8 mouse cellular contexts compared by ENCODE assay signal in the genomic region with DNA sequence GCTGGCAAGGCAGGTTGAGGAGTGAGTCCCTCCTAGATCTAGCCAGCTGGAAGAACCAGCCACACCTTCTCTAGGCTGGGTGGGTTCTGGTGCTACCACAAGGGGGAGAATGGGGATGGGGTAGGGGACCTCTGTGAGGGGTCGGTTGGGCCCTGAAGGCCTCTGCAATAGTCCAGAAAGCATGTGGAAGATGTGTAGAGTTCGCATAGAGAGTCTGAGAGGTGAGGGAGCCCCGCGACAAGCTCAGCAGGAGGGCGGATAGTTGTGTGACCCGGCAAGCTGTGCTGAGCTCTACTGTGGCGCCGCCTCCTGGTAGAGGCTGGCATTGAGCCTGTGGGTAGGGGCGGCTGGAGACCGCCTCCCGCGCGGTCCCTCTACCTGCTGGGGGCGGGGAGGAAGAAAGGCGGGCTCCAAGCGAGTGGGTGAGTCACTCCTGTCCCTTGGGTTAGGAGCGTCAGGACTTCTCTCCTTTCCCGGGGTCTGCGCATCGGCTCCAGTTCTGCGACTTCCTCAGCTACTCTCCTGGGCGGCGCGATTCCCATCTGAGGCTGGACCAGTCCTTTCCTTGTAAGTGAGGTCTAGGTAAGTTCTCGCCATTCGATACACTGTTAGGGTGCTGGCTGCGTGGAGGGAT.
A peak's percentile ranks its signal among the peaks of the same experiment; 100 is the strongest.
DNase-seq lines count a peak whose midpoint lies in the region; ATAC-seq and TF ChIP-seq lines count a peak whose summit lies in the region.

No protein-coding gene starts in this region.

- H3K4me1 ChIP-seq in embryonic facial prominence, embryonic 10.5 days, result no peaks in the 10 kb centered on the region
- H3K4me1 ChIP-seq in lung, embryonic 14.5 days (ENCODE audit: insufficient read depth), result no peaks in the 10 kb centered on the region

- DNase-seq in thymus, postnatal 25 days, result peak; percentile 0
- DNase-seq in thymus, postnatal 0 days (ENCODE audit: low spot score), result no peak
- peak; percentile 62 for DNase-seq in embryonic facial prominence, embryonic 10.5 days (ENCODE audit: low spot score)
- peak; percentile 22 for DNase-seq in heart, postnatal 4 days
- DNase-seq in layer of hippocampus, adult 9-11 months, result peak; percentile 7
- peak; percentile 52 for DNase-seq in lung, embryonic 14.5 days
- DNase-seq in ovary, postnatal 14 days (ENCODE audit: low spot score), result peak; percentile 25
- DNase-seq in yolk sac, embryonic 10.5 days (ENCODE audit: low spot score), result peak; percentile 6

- H3K36me3 ChIP-seq in embryonic facial prominence, embryonic 10.5 days (replicated peaks), result no peaks in the 10 kb centered on the region
- H3K36me3 ChIP-seq in lung, embryonic 14.5 days (ENCODE audit: insufficient read depth), result no peaks in the 10 kb centered on the region

- H3K4me2 ChIP-seq in lung, embryonic 14.5 days, result peak overlapping the region; percentile 52

- peak; percentile 83 for ATAC-seq in lung, embryonic 14.5 days (ENCODE audit: insufficient read depth)

- H3K27ac ChIP-seq in embryonic facial prominence, embryonic 10.5 days (replicated peaks), result no peak overlapping the region
- H3K27ac ChIP-seq in lung, embryonic 14.5 days (ENCODE audit: low read depth), result no peak overlapping the region

- TF ChIP-seq CTCF in lung, embryonic 14.5 days (IDR thresholded peaks at IDR 0.05; ENCODE audit: low read depth), result peak; percentile 62

- H3K9ac ChIP-seq in lung, embryonic 14.5 days, result no peak overlapping the region

- H3K4me3 ChIP-seq in embryonic facial prominence, embryonic 10.5 days, result peak overlapping the region; percentile 50
- H3K4me3 ChIP-seq in lung, embryonic 14.5 days (ENCODE audit: low read depth, low read length), result peak overlapping the region; percentile 26

- H3K9me3 ChIP-seq in embryonic facial prominence, embryonic 10.5 days, result no peaks in the 10 kb centered on the region
- H3K9me3 ChIP-seq in lung, embryonic 14.5 days (ENCODE audit: low read depth, low read length), result no peaks in the 10 kb centered on the region

- no peaks in the 10 kb centered on the region for H3K27me3 ChIP-seq in embryonic facial prominence, embryonic 10.5 days (replicated peaks; ENCODE audit: low read depth, poor library complexity, severe bottlenecking)
- H3K27me3 ChIP-seq in lung, embryonic 14.5 days (ENCODE audit: insufficient read depth, low read length), result no peaks in the 10 kb centered on the region

- 24% methylated on average over 27 of the region's 27 CpGs for WGBS in embryonic facial prominence, embryonic 10.5 days
- 11% methylated on average over 18 of the region's 27 CpGs for WGBS in lung, embryonic 14.5 days
